Mouse (Mus musculus) forebrain, embryonic 12.5 days (tissue): ENCODE data around the gene Rnf183. TPM values are rescaled to one million over a fixed set of nuclear protein-coding genes. Genes with fewer than 3 reads are reported as not detected.

Source experiments
- ATAC-seq: fragments of 200-750 bp; cut with Nextera tagmentation; 2 replicates; pipeline ENCODE4 v1.8.0; 2017; ENCODE audit warnings: moderate TSS enrichment; ENCODE audit not compliant: low FRiP score
- H3K27ac ChIP-seq: fragments of 300-500 bp; sonication (generic); 2 replicates; pipeline ENCODE4 v1.5.1; 2016; ENCODE audit warnings: mild to moderate bottlenecking
- H3K27me3 ChIP-seq: fragments of 300-500 bp; sonication (generic); 2 replicates; pipeline ENCODE4 v1.6.1; 2016; ENCODE audit warnings: mild to moderate bottlenecking
- H3K36me3 ChIP-seq: fragments of 300-500 bp; sonication (generic); replicated peaks from 2 replicates; pipeline ENCODE4 v1.6.1; 2016; ENCODE audit warnings: mild to moderate bottlenecking
- H3K4me1 ChIP-seq: fragments of 300-500 bp; sonication (generic); 2 replicates; pipeline ENCODE4 v1.6.1; 2016
- H3K4me2 ChIP-seq: fragments of 300-500 bp; sonication (generic); 2 replicates; pipeline ENCODE4 v1.6.1; 2016; ENCODE audit warnings: mild to moderate bottlenecking, moderate library complexity
- H3K4me3 ChIP-seq: fragments of 300-500 bp; sonication (generic); replicated peaks from 2 replicates; pipeline ENCODE4 v1.5.1; 2016; ENCODE audit warnings: mild to moderate bottlenecking
- H3K9ac ChIP-seq: fragments of 300-500 bp; sonication (generic); 2 replicates; pipeline ENCODE4 v1.6.1; 2016; ENCODE audit warnings: mild to moderate bottlenecking
- H3K9me3 ChIP-seq: fragments of 300-500 bp; sonication (generic); 2 replicates; pipeline ENCODE4 v1.6.1; 2016
- WGBS: fragments of 180-500 bp; shearing (Covaris S2); methylation state at CpG from one replicate; pipeline ENCODE4 v1.1.7; 2016; 5-methylcytosine and 5-hydroxymethylcytosine counted together
- polyA plus RNA-seq: library from polyadenylated mRNA; unstranded; fragments of >200 nt; fragmentation: Nextera tagmentation; extraction: Ambion mirVana; gene quantifications from 2 replicates; pipeline ENCODE4 v1.2.1, GENCODE M21; 2016

Rnf183 gene
- polyA plus RNA-seq, 1 experiment from 2014 or later, result not detected

- 0 out of 2 replicates have a peak, but pooled peaks have one; percentile 23 for ATAC-seq
- H3K27ac ChIP-seq, result no peak overlapping the region
- no peaks in the 10 kb centered on the region for H3K4me1 ChIP-seq
- H3K9ac ChIP-seq, result no peak overlapping the region
- peaks cover 76% of the 10 kb centered on the region for H3K36me3 ChIP-seq
- no peaks in the 10 kb centered on the region for H3K9me3 ChIP-seq
- no peaks in the 10 kb centered on the region for H3K27me3 ChIP-seq
- 33% methylated on average over 6 of the region's 6 CpGs for WGBS
- no peak overlapping the region for H3K4me3 ChIP-seq
- H3K4me2 ChIP-seq, result no peak overlapping the region
Measured at GRCm38 (mm10) chr4:62393459-62393858, 41.6 kb downstream of the Rnf183 start.

- no peak overlapping the region for H3K9ac ChIP-seq
- peaks cover 73% of the 10 kb centered on the region for H3K36me3 ChIP-seq
- no peaks in the 10 kb centered on the region for H3K9me3 ChIP-seq
- H3K4me1 ChIP-seq, result no peaks in the 10 kb centered on the region
- 91% methylated on average over 7 of the region's 7 CpGs for WGBS
- no peak for ATAC-seq
- H3K27ac ChIP-seq, result no peak overlapping the region
- H3K27me3 ChIP-seq, result no peaks in the 10 kb centered on the region
- H3K4me3 ChIP-seq, result no peak overlapping the region
- H3K4me2 ChIP-seq, result no peak overlapping the region
Measured at GRCm38 (mm10) chr4:62391892-62392291, 43.2 kb downstream of the Rnf183 start.

DNA sequence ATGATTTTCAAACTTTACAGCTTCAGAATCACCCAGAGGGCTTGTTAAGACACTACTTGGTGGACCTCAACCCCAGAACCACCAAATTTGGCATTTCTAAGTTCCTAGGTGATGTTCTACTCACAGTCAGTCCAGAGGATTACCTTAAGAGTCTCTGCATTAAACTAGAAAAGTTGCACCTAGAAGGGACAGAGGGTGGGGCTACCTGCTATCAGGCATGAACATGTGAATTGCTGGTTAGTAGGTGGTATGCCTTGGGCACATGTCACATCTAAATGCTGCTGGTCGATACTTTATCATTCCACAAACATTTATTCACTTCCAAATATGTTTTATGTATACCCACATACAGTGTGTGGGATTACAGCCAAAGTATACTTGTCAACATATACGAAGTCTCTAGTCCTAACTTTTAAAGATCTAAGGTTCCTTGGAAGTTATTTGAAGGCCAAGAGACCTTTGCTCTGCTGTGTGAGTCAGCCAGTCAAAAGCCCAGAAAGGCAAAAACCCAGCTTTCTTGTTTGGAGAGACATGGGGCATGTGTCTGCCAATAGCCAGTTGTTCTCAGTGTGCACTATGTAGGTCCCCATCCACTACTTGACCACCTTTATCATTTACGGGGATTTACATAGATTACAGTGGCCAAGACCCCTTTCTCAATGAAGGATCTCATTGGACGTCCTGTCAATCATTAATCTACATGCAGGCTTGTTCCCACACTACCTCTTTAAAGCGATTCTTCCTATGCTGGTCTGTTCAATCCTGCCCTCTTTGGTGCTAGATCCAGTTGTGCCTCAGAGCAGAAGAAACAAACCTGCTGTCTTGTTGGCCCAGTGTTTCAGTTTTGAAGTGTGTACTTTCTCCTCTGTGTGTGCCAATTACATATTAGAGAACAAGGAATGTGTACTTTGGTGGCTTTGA, 45.2 kb downstream of the Rnf183 start:
- Histone ChIP-seq H3K4me2 (no peak overlapping the region), H3K27ac (no peak overlapping the region), H3K4me1 (no peaks in the 10 kb centered on the region), H3K9me3 (no peaks in the 10 kb centered on the region), H3K27me3 (no peaks in the 10 kb centered on the region), H3K36me3 (peaks cover 55% of the 10 kb centered on the region), H3K9ac (no peak overlapping the region), H3K4me3 (no peak overlapping the region)
- 89% methylated on average over 5 of the region's 5 CpGs for WGBS
- no peak for ATAC-seq

- no peak overlapping the region for H3K4me2 ChIP-seq
- H3K27me3 ChIP-seq, result no peaks in the 10 kb centered on the region
- peaks cover 28% of the 10 kb centered on the region for H3K36me3 ChIP-seq
- no peaks in the 10 kb centered on the region for H3K9me3 ChIP-seq
- H3K9ac ChIP-seq, result no peak overlapping the region
- ATAC-seq, result no peak
- H3K4me1 ChIP-seq, result no peaks in the 10 kb centered on the region
- 87% methylated on average over 7 of the region's 7 CpGs for WGBS
- no peak overlapping the region for H3K4me3 ChIP-seq
- H3K27ac ChIP-seq, result no peak overlapping the region
Measured at GRCm38 (mm10) chr4:62385439-62385838, 49.6 kb downstream of the Rnf183 start.

DNA sequence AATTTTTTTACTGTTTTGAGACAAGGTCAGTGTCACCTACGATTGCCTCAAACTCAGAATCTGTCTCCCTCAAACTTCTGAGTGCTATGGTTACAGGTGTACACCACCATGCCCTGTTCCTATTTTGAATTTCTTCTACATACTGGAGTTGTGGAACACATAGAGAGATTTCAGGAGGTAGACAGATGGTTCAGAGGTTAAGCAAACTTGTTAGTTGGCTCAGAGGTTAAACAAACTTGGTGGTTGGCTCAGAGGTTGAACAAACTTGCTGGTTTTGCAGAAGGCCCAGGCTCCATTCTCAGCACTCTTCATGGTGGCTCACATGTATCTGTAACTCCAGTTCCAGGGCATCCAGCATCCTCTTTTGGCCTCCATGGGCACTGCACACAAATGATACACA, 50.9 kb downstream of the Rnf183 start:
- ATAC-seq, result no peak
- Histone ChIP-seq H3K27me3 (no peaks in the 10 kb centered on the region), H3K9ac (no peak overlapping the region), H3K36me3 (peaks cover 18% of the 10 kb centered on the region), H3K4me1 (peaks cover 2% of the 10 kb centered on the region; the same call in 1 of the 2 replicates), H3K27ac (no peak overlapping the region), H3K4me2 (no peak overlapping the region), H3K9me3 (no peaks in the 10 kb centered on the region), H3K4me3 (no peak overlapping the region)
- WGBS, result 97% methylated on average over 1 of the region's 1 CpGs

DNA sequence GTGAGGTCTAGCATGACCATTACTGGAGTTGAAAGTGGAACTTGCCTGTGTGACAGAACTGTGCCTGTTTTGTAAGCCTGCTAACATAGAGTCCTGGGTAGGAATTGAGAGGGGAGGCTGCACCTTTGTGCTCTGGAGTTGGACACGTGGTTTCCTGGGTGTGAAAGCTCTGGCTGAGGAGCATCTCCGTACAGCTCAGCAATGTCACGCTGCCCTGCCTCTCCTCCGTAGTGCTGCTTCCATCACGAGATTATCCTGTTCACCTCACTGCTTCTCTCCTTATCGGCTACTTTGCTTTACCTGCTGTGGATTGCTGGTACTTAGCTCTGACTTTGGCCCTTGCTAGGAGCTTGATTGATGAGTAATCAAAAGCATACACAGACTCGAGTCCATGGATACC, 51.3 kb downstream of the Rnf183 start:
- Histone ChIP-seq H3K4me2 (no peak overlapping the region), H3K27ac (no peak overlapping the region), H3K9ac (no peak overlapping the region), H3K4me3 (no peak overlapping the region), H3K27me3 (no peaks in the 10 kb centered on the region), H3K4me1 (peaks cover 6% of the 10 kb centered on the region; the same call in 1 of the 2 replicates), H3K36me3 (peaks cover 15% of the 10 kb centered on the region), H3K9me3 (no peaks in the 10 kb centered on the region)
- no peak for ATAC-seq
- 87% methylated on average over 7 of the region's 7 CpGs for WGBS

DNA sequence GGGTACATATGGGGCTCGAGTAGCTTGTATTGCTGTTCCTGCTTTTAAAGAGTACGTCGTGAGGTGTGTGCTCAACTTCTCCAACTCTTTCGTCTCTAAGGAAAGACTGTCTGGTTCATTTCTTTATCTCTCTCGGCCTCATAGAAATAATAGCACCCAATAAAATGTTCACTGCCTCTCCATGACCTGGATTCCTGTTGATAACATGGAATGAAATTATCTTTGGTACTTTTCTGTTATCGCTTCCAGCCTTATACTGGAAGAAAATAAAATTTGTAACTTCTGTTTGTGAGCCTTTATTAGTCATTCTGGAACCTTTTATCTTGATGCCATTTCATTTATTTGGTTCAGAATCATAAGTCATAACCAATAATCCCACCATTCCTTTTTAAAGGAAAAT, 51.8 kb downstream of the Rnf183 start:
- Histone ChIP-seq H3K4me3 (no peak overlapping the region), H3K4me2 (no peak overlapping the region), H3K4me1 (peaks cover 10% of the 10 kb centered on the region; the same call in 1 of the 2 replicates), H3K9ac (no peak overlapping the region), H3K36me3 (peaks cover 10% of the 10 kb centered on the region), H3K9me3 (no peaks in the 10 kb centered on the region), H3K27ac (no peak overlapping the region), H3K27me3 (no peaks in the 10 kb centered on the region)
- no peak for ATAC-seq
- 89% methylated on average over 6 of the region's 6 CpGs for WGBS

GRCm38 (mm10) chr4:62379724-62380381, 55.2 kb downstream of the Rnf183 start:
- Histone ChIP-seq H3K4me2 (no peak overlapping the region), H3K27ac (no peak overlapping the region), H3K36me3 (no peaks in the 10 kb centered on the region), H3K4me1 (peaks cover 10% of the 10 kb centered on the region; the same call in 1 of the 2 replicates), H3K9me3 (no peaks in the 10 kb centered on the region), H3K27me3 (no peaks in the 10 kb centered on the region), H3K4me3 (no peak overlapping the region), H3K9ac (no peak overlapping the region)
- ATAC-seq, result no peak
- WGBS, result 95% methylated on average over 9 of the region's 9 CpGs

Other genes starting within 250 kb of the Rnf183 start
- gene Zfp37, start 204.2 kb downstream of the Rnf183 start, polyA plus RNA-seq, result 23.5 and 28.2 TPM in 2 replicates
- gene Slc31a2, start 172.7 kb downstream of the Rnf183 start, polyA plus RNA-seq, result 7.1 and 7.4 TPM in 2 replicates
- 23.7 and 24.0 TPM in 2 replicates for gene Fkbp15, start 74.7 kb downstream of the Rnf183 start, polyA plus RNA-seq
- 48.7 and 49.0 TPM in 2 replicates for gene Slc31a1, start 74.5 kb downstream of the Rnf183 start, polyA plus RNA-seq
- gene Cdc26, start 26.6 kb downstream of the Rnf183 start, polyA plus RNA-seq, result 173 and 178 TPM in 2 replicates
- gene Prpf4, start 26.5 kb downstream of the Rnf183 start, polyA plus RNA-seq, result 25.8 and 27.8 TPM in 2 replicates
- gene Wdr31, start 35.6 kb upstream of the Rnf183 start, polyA plus RNA-seq, result 11.9 and 14.8 TPM in 2 replicates
- 0.92 and 1.3 TPM in 2 replicates for gene Bspry, start 44.8 kb upstream of the Rnf183 start, polyA plus RNA-seq
- 7.7 and 9.5 TPM in 2 replicates for gene Hdhd3, start 68.2 kb upstream of the Rnf183 start, polyA plus RNA-seq
- gene Alad, start 84.7 kb upstream of the Rnf183 start, polyA plus RNA-seq, result 67.5 and 74.1 TPM in 2 replicates
- 113 and 115 TPM in 2 replicates for gene Pole3, start 89.8 kb upstream of the Rnf183 start, polyA plus RNA-seq
- 1.4 TPM in 2 replicates for gene 4933430I17Rik, start 90.1 kb upstream of the Rnf183 start, polyA plus RNA-seq
- 54.3 and 60.2 TPM in 2 replicates for gene Rgs3, start 124.6 kb upstream of the Rnf183 start, polyA plus RNA-seq